Mouse (Mus musculus) mouse embryonic stem cell (cell line): ENCODE results near the gene Tst.

ENCODE experiments used
- in situ Hi-C, 2 experiments: fragments of 300-500 bp; cut with MboI; formaldehyde crosslinking; loops; 1 replicate in 1 of 2; 3 replicates in 1 of 2; pipeline ENCODE4 v1.14.3; 2019 to 2020; ENCODE audit warnings: low sequenced_read_pairs in 2 of 2, low pct_unique_long_range_greater_than_20kb in 1 of 2, mixed read lengths in 1 of 2; ENCODE audit not compliant: unreplicated experiment in 1 of 2

The Tst gene

GRCm38 (mm10) chr15:78431541-78432121, 25.9 kb upstream of the Tst start:
- in situ Hi-C loops, result no loop called here

GRCm38 (mm10) chr15:78430874-78431273, 25.2 kb upstream of the Tst start:
- in situ Hi-C loops, result no loop called here

DNA sequence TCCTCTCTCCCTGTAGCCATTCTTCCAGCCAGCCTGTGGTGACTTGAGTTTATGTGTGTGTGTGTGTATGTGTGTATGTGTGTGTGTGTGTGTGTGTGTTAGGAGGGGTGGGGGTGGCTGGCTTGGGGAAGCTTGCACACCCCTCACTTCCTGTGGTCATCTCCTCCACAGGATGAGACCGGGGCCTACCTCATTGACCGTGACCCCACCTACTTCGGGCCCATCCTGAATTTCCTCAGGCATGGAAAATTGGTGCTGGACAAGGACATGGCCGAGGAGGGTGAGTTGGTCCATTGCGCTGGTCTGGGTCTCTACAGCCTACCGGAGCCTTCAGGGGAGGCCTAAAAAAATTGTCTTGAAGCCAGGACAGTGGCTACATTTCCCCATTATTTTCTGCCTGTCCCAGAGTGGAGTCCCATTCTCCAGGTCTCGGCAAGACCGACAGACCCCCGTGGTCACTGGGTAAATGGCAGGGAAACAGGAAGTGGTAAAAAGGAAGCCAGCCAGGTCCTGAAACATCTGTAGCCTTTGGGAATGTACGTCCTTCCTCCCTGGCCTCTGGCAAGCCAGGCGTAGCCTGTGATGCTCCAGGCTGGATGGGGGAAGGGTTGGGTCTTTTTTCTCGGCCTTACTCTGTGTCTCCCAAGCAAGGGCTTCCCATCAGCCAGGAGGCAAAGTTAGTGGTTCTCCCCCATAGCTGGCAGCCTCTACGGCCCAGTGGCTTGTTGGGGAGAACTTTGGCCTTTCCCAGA, 24.3 kb upstream of the Tst start:
- in situ Hi-C loops, result no loop called here

- in situ Hi-C loops, result no loop called here
These were observed 23.4 kb upstream of the Tst start for GRCm38 (mm10) chr15:78429139-78429459.

DNA sequence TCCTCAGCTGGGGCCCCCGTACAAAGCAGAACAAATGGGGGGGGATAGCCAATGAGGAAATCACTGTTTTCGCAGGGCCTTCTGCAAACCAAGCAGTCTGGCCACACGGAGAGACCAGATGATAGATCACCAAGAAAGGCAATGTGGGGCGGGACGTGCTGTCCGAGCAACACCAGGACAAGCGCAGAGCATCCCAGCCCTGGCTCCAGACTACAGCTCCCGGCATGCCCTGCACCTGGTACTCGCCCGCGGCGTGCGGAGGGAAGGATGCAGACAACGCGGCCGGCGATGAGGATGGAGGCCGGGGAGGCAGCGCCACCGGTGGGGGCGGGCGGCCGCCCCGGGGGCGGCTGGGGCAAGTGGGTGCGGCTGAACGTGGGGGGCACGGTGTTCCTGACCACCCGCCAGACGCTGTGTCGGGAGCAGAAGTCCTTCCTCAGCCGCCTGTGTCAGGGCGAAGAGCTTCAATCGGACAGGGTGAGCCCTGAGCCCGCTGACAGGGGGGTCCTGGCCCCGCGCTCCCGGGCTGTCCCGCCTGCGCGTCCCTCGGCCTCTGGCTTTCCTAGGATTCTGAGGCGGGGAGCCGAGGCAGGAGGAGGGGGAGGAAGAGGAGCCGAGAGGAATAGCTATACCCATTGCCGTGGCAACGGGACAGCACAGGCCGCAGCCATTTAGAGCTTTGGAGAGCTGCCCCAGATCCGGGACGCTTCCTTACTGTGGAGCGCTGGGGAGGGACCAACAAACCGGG, 22.9 kb upstream of the Tst start, which contains the start of gene Kctd17:
Kctd17 (plus strand) TSS at position 174 of the 748 bp plus-strand sequence.
- in situ Hi-C loops, result no loop called here

- in situ Hi-C loops, result no loop called here
These were observed 19.5 kb upstream of the Tst start for GRCm38 (mm10) chr15:78425230-78425629.

GRCm38 (mm10) chr15:78424507-78424906, 18.8 kb upstream of the Tst start:
- in situ Hi-C loops, result no loop called here

- in situ Hi-C loops, result no loop called here
These were observed 16.6 kb upstream of the Tst start for GRCm38 (mm10) chr15:78422046-78422956.

DNA sequence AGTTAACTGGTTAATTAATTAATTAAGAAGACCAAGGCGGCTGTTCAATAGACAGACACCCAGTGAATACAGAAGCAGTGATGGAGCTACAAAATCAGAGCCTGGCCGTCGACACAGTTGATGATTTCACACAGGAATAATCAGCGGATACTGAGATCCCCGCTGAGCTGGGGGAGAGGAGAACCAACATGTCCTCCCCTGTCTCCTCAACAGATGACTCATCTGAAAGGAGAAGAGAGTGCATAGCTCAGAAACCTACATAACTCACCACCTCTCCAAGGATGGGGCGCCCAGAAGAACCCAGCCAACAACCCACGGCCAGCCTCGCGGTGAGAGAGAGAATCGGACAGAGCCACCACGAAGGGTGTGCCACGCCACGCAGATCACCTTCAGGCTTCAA, 14.7 kb upstream of the Tst start:
- in situ Hi-C loops, result no loop called here

- in situ Hi-C loops, result no loop called here
These were observed 11.2 kb upstream of the Tst start for GRCm38 (mm10) chr15:78416937-78417336.

DNA sequence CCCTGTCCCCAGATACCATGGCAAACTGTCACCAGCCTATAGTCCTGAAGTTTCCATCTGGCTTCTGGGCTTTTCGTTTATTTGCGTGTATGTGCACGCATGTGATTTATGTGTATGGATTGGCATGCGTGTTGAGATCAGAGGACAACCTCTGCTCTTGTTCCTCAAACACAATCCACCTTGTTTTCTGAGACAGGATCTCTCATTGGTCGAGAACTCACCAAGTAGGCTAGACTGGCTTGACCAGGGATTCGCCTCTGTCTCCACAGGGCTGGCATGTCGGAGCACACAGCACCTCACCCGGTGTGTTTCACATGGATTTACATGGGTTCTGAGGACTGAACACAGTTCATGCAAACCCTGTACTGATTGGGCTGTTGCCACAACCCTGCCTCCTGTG, 8.4 kb upstream of the Tst start:
- in situ Hi-C loops, result no loop called here

- in situ Hi-C loops, result no loop called here
These were observed 8.0 kb upstream of the Tst start for GRCm38 (mm10) chr15:78413719-78414117.

DNA sequence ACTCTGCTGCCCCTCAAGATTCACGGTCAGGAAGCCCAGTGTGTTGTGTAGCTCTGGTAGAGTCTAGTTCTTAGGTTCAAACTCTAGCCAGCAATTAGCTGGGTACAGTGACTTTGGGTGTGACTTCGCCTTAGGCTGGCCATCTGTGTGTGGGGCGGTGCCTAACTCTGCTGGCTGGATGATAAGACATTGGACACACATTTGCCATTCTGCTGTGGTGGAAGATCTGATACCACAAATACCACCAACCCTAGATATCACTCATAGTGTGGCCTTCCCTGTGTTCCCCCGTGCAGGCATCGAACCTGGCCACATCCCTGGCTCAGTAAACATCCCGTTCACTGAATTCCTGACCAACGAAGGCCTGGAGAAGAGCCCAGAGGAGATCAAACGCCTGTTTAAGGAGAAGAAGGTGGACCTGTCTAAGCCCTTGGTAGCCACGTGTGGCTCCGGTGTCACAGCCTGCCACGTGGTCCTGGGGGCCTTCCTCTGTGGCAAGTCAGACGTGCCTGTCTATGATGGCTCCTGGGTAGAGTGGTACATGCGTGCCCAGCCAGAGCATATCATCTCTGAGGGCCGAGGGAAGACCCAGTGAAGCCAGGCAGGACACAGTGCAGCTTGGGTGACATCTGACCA, 7.5 kb upstream of the Tst start:
- in situ Hi-C loops, result no loop called here

- in situ Hi-C loops, result no loop called here
These were observed 3.9 kb upstream of the Tst start for GRCm38 (mm10) chr15:78409570-78410052.

GRCm38 (mm10) chr15:78406293-78406934, 707 bp upstream of the Tst start, which contains the start of gene Mpst:
Gene Mpst, plus strand, starts transcription at chr15:78406416.
- in situ Hi-C loops, result no loop called here

DNA sequence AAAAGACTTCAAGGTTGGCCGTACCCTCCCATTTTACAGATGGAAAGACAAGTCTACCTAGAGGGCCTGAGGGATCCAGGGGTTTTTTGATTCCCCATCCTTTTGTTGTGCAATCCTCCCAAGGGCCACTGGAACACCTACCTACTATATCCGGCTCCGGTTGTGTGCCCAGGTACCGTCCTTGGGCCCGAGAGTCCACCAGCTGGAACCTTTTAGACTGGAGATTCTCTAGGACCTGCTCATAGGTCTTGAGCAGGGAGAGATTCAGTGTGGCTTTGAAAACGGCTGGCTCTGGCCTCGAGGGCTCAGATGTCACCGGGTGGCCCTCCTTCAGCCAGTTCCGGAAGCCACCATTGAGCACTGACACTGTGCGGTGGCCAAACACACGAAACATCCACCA, 609 bp downstream of the Tst start:
- in situ Hi-C loops, result no loop called here

DNA sequence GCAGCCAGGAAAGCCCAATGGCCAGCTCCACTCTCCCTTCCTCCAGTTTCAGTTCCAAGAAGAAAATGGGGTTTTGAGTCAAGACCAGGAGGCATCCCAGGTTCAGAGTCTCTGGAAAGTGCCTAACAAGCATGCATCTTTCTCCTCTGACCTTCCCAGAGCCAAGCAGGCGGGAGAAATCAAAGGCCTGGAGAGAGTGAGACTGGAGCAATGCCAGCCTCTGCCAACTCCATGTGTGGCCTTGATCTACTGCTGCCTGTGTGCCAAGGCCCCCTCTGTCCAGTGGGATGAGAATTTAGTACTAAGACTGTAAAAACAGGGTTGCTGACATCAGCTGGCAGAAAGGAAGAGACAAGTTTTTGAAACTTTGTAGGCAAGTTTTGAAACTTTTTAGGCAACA, 1.8 kb downstream of the Tst start:
- in situ Hi-C loops, result no loop called here

- in situ Hi-C loops, result no loop called here
These were observed 2.4 kb downstream of the Tst start for GRCm38 (mm10) chr15:78403301-78403741.
